Mouse (Mus musculus) stomach, adult 2 months (tissue): Measurements from ENCODE around the gene Klrc1. TPM values are rescaled to one million over a fixed set of nuclear protein-coding genes. Genes with fewer than 3 reads are reported as not detected.

Experiments
- polyA plus RNA-seq: library from polyadenylated mRNA; depleted of rRNA; stranded (reverse); fragments of >200 nt; gene quantifications from 2 replicates; pipeline ENCODE4 v1.2.3, GENCODE M21; 2012; rRNA removed

Klrc1 gene
- not detected in 2 replicates for polyA plus RNA-seq

GRCm38 (mm10) chr6:129678873-129679272, at the start of gene Klrc1:
Gene Klrc1 (minus strand): TSS chr6:129678973.

GRCm38 (mm10) chr6:129717032-129717431, 38.3 kb upstream of the Klrc1 start, which contains the start of gene Klri1:
Gene Klri1 (minus strand): TSS chr6:129717132.

GRCm38 (mm10) chr6:129660589-129660988, 18.2 kb downstream of the Klrc1 start, which contains the start of gene Klrc2:
Gene Klrc2 (minus strand): TSS chr6:129660689.

GRCm38 (mm10) chr6:129643237-129643636, 35.5 kb downstream of the Klrc1 start, which contains the start of gene Klrc3:
Gene Klrc3 (minus strand): TSS chr6:129643337.

GRCm38 (mm10) chr6:129623735-129624134, 55.0 kb downstream of the Klrc1 start, which contains the start of gene Klrk1:
Gene Klrk1 (minus strand): TSS chr6:129623864.

Other genes with a start within 250 kb of the Klrc1 start
- 0.15 and 0.60 TPM in 2 replicates for gene Clec1a, start 227.0 kb downstream of the Klrc1 start, polyA plus RNA-seq
- not detected in 2 replicates for gene Olr1, start 171.8 kb downstream of the Klrc1 start, polyA plus RNA-seq
- not detected in 2 replicates for gene Tmem52b, start 166.4 kb downstream of the Klrc1 start, polyA plus RNA-seq
- gene Gabarapl1, start 145.8 kb downstream of the Klrc1 start, polyA plus RNA-seq = 32.0 and 33.7 TPM in 2 replicates
- gene Klre1, start 101.1 kb downstream of the Klrc1 start, polyA plus RNA-seq = not detected in 2 replicates
- not detected in 2 replicates for gene Klrd1, start 87.2 kb downstream of the Klrc1 start, polyA plus RNA-seq
- not detected in 2 replicates for gene Klrk1, start 55.1 kb downstream of the Klrc1 start, polyA plus RNA-seq
- not detected in 2 replicates for gene Klrc3, start 35.6 kb downstream of the Klrc1 start, polyA plus RNA-seq
- gene Klrc2, start 18.3 kb downstream of the Klrc1 start, polyA plus RNA-seq = not detected in 2 replicates
- not detected in 2 replicates for gene Klri1, start 38.2 kb upstream of the Klrc1 start, polyA plus RNA-seq
- gene Klri2, start 61.5 kb upstream of the Klrc1 start, polyA plus RNA-seq = not detected in 2 replicates
- gene Gm156, start 105.3 kb upstream of the Klrc1 start, polyA plus RNA-seq = not detected in 2 replicates
- gene Gm17631, start 183.7 kb upstream of the Klrc1 start, polyA plus RNA-seq = not detected in 2 replicates
- gene Klra17, start 197.7 kb upstream of the Klrc1 start, polyA plus RNA-seq = not detected in 2 replicates
- gene Klra5, start 238.7 kb upstream of the Klrc1 start, polyA plus RNA-seq = not detected in 2 replicates